Mouse (Mus musculus) liver, embryonic 14 days (tissue): ENCODE data around the gene Maoa. TPM values are rescaled to one million over a fixed set of nuclear protein-coding genes. Genes with fewer than 3 reads are reported as not detected.

Experiments
- polyA plus RNA-seq: library from polyadenylated mRNA; depleted of rRNA; stranded (reverse); fragments of >200 nt; gene quantifications from 2 replicates; pipeline ENCODE4 v1.2.3, GENCODE M21; 2012; rRNA removed

Gene Maoa
- 2.9 and 3.4 TPM in 2 replicates for polyA plus RNA-seq

GRCm38 (mm10) chrX:16619034-16619929, at the start of gene Maoa:
Gene Maoa, plus strand, starts transcription at chrX:16619698.

Other genes with a start within 250 kb of the Maoa start
- gene Cypt1, start 96.8 kb upstream of the Maoa start, polyA plus RNA-seq: not detected in 2 replicates
- 21.4 and 23.2 TPM in 2 replicates for gene Maob, start 197.7 kb downstream of the Maoa start, polyA plus RNA-seq